Mouse (Mus musculus): ENCODE data around the gene Pias3. TPM values are rescaled to one million over a fixed set of nuclear protein-coding genes. Genes with fewer than 3 reads are reported as not detected.

Pias3 gene
- 17.0 TPM for polyA plus RNA-seq (2014; fragmentation: Illumina TruSeq; extraction: RNeasy Lipid Tissue Mini Kit (QIAGEN cat#74804); ENCODE audit: low read depth, low replicate concordance)

DNA sequence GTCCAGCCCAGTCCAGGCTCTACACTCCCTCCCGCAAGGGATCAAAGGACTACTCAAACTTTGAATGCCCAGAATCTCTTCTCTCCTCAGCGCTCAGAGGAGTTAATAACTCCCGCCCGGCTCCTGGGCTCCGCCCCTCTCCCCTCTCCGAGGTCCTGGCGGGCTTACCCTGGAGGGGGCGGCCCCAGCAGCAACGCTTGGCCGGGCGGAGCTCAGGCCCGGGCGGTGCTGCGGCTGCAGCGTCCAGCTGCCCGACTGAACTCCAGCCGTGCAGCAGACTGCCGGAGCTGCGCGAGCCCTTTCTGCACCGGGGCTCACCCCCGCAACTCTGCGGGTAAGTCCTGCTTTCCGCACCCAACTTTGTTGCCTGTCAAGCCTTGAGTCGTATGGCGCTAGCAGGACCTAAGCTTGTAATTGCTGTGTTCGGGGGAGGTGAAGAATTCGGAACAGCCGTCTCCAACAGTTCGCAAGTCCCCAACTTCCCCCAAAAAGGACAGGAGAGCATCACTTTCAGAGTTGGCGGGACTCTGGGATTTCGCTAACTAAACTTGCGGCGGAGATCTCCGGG is at the start of gene Pias3:
Gene Pias3 (plus strand): TSS at position 187 of the 568 bp plus-strand sequence.

GRCm38 (mm10) chr3:96669727-96670468 is 26.3 kb upstream of the Pias3 start, which contains the start of gene Ankrd35:
Gene Ankrd35, plus strand, starts transcription at chr3:96670131.

DNA sequence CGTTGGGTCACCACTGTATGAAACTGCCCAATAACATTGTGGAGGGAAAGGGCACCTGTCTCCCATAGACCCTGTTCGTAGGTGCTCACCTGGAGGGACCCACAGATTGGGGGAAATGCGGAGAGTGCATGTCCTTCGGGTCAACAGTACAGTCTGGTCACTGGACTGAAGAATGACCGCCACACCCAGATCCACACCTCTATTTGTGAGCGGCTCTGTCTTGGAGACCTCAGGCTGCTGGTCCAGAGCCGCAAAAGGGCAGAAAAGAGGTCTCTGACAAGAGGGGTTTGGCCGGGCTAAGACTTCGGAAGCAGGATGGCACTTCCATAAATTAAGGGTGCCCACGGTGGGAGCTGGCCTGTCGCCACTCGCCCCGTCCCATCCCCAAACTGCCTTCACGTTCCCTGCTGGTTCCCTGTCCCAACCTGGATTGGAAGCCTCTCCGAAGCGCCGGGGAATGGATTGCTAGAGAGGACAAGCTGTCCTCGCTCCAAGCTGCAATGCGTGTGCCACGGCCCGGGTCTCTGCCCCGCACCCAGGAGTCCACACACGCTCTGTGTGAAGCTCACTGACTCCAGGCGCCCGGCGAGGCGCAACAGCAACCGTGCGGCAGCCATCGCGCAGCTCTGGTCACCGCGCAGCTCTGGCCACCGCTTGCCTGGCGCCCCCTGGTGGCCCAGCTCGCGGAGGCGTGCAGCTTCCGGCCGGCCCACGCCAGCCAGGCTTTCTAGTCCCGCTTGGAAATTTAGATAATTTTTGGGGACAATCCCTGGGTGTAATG is 11.9 kb downstream of the Pias3 start, which contains the start of gene Nudt17:
Gene Nudt17 (minus strand): TSS at position 660 of the 781 bp plus-strand sequence.

GRCm38 (mm10) chr3:96727343-96727827 is 31.2 kb downstream of the Pias3 start, which contains the start of the genes Polr3c and Rnf115:
Gene Polr3c, minus strand, starts transcription at chr3:96727628.
Gene Rnf115, plus strand, starts transcription at chr3:96727664.

Other genes with a start within 250 kb of the Pias3 start
- gene BC107364, start 244.1 kb upstream of the Pias3 start, polyA plus RNA-seq (2014; fragmentation: Illumina TruSeq; extraction: RNeasy Lipid Tissue Mini Kit (QIAGEN cat#74804); ENCODE audit: low read depth, low replicate concordance): not detected
- 209 TPM for gene Hfe2, start 171.2 kb upstream of the Pias3 start, polyA plus RNA-seq (2014; fragmentation: Illumina TruSeq; extraction: RNeasy Lipid Tissue Mini Kit (QIAGEN cat#74804); ENCODE audit: low read depth, low replicate concordance)
- 516 TPM for gene Txnip, start 138.4 kb upstream of the Pias3 start, polyA plus RNA-seq (2014; fragmentation: Illumina TruSeq; extraction: RNeasy Lipid Tissue Mini Kit (QIAGEN cat#74804); ENCODE audit: low read depth, low replicate concordance)
- gene Gm16253, start 119.4 kb upstream of the Pias3 start, polyA plus RNA-seq (2014; fragmentation: Illumina TruSeq; extraction: RNeasy Lipid Tissue Mini Kit (QIAGEN cat#74804); ENCODE audit: low read depth, low replicate concordance): 2.6 TPM
- 56.2 TPM for gene Polr3gl, start 102.2 kb upstream of the Pias3 start, polyA plus RNA-seq (2014; fragmentation: Illumina TruSeq; extraction: RNeasy Lipid Tissue Mini Kit (QIAGEN cat#74804); ENCODE audit: low read depth, low replicate concordance)
- gene Ankrd34a, start 99.7 kb upstream of the Pias3 start, polyA plus RNA-seq (2014; fragmentation: Illumina TruSeq; extraction: RNeasy Lipid Tissue Mini Kit (QIAGEN cat#74804); ENCODE audit: low read depth, low replicate concordance): 1.2 TPM
- gene Lix1l, start 95.2 kb upstream of the Pias3 start, polyA plus RNA-seq (2014; fragmentation: Illumina TruSeq; extraction: RNeasy Lipid Tissue Mini Kit (QIAGEN cat#74804); ENCODE audit: low read depth, low replicate concordance): 31.8 TPM
- 34.5 TPM for gene Rbm8a, start 66.5 kb upstream of the Pias3 start, polyA plus RNA-seq (2014; fragmentation: Illumina TruSeq; extraction: RNeasy Lipid Tissue Mini Kit (QIAGEN cat#74804); ENCODE audit: low read depth, low replicate concordance)
- 39.6 TPM for gene Pex11b, start 61.0 kb upstream of the Pias3 start, polyA plus RNA-seq (2014; fragmentation: Illumina TruSeq; extraction: RNeasy Lipid Tissue Mini Kit (QIAGEN cat#74804); ENCODE audit: low read depth, low replicate concordance)
- gene Gm42957, start 60.9 kb upstream of the Pias3 start, polyA plus RNA-seq (2014; fragmentation: Illumina TruSeq; extraction: RNeasy Lipid Tissue Mini Kit (QIAGEN cat#74804); ENCODE audit: low read depth, low replicate concordance): not detected
- gene Itga10, start 50.8 kb upstream of the Pias3 start, polyA plus RNA-seq (2014; fragmentation: Illumina TruSeq; extraction: RNeasy Lipid Tissue Mini Kit (QIAGEN cat#74804); ENCODE audit: low read depth, low replicate concordance): 2.5 TPM
- gene Ankrd35, start 26.3 kb upstream of the Pias3 start, polyA plus RNA-seq (2014; fragmentation: Illumina TruSeq; extraction: RNeasy Lipid Tissue Mini Kit (QIAGEN cat#74804); ENCODE audit: low read depth, low replicate concordance): 1.1 TPM
- 4.1 TPM for gene Nudt17, start 12.2 kb downstream of the Pias3 start, polyA plus RNA-seq (2014; fragmentation: Illumina TruSeq; extraction: RNeasy Lipid Tissue Mini Kit (QIAGEN cat#74804); ENCODE audit: low read depth, low replicate concordance)
- gene Polr3c, start 31.2 kb downstream of the Pias3 start, polyA plus RNA-seq (2014; fragmentation: Illumina TruSeq; extraction: RNeasy Lipid Tissue Mini Kit (QIAGEN cat#74804); ENCODE audit: low read depth, low replicate concordance): 23.6 TPM
- 24.0 TPM for gene Rnf115, start 31.3 kb downstream of the Pias3 start, polyA plus RNA-seq (2014; fragmentation: Illumina TruSeq; extraction: RNeasy Lipid Tissue Mini Kit (QIAGEN cat#74804); ENCODE audit: low read depth, low replicate concordance)
- gene Pdzk1, start 132.9 kb downstream of the Pias3 start, polyA plus RNA-seq (2014; fragmentation: Illumina TruSeq; extraction: RNeasy Lipid Tissue Mini Kit (QIAGEN cat#74804); ENCODE audit: low read depth, low replicate concordance): not detected
- gene Cd160, start 133.0 kb downstream of the Pias3 start, polyA plus RNA-seq (2014; fragmentation: Illumina TruSeq; extraction: RNeasy Lipid Tissue Mini Kit (QIAGEN cat#74804); ENCODE audit: low read depth, low replicate concordance): not detected
- 17.4 TPM for gene Gja5, start 208.3 kb downstream of the Pias3 start, polyA plus RNA-seq (2014; fragmentation: Illumina TruSeq; extraction: RNeasy Lipid Tissue Mini Kit (QIAGEN cat#74804); ENCODE audit: low read depth, low replicate concordance)
- 13.5 TPM for gene Gpr89, start 209.0 kb downstream of the Pias3 start, polyA plus RNA-seq (2014; fragmentation: Illumina TruSeq; extraction: RNeasy Lipid Tissue Mini Kit (QIAGEN cat#74804); ENCODE audit: low read depth, low replicate concordance)
- not detected for gene Gja8, start 229.6 kb downstream of the Pias3 start, polyA plus RNA-seq (2014; fragmentation: Illumina TruSeq; extraction: RNeasy Lipid Tissue Mini Kit (QIAGEN cat#74804); ENCODE audit: low read depth, low replicate concordance)